Mouse (Mus musculus): ENCODE measurements around the gene Miga2. TPM values are rescaled to one million over a fixed set of nuclear protein-coding genes. Genes with fewer than 3 reads are reported as not detected.
"Not testable (repeated sequence)": the region's sequence is repeated elsewhere in the genome, so short reads cannot be mapped to it uniquely, and the experiment has no call there.

Gene Miga2
- polyA plus RNA-seq, 1 experiment from 2014 or later: 22.4 TPM

DNA sequence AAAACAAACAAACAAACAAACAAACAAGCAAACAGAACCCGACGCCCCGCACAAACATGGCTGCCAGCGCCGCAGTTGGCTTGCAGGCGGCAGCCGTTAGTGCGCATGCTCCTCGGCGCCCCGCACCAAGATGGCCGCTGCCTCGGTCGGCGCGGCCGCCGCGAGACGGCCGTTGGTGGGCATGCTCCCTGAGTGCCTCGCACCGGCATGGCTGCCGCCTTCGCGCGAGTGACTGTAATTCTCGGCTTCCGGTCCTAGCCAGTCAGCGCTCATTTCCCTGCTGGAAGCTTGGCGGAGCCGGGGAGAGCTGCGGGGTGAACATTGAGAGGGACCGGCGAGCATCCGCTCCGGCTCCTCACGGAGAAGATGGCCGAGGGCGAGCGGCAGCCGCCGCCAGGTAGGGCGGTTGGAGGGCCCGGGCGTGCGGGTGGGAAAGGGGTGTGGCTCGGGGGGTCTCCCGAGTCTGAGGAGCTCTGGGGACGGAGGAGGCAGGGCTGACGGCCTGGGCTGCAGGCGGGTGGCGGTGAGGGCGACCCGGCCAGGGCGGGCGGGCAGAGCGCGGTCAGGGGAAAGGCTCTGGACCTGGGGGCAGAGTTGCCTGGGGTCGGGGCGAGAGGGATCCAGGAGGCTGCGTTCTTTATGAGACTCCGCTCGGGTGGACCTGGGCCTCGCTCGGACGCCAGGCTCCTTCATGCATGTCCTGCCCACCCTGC, 52.1 kb downstream of the Miga2 start, which contains the start of gene Ptpa:
Gene Ptpa, plus strand, starts transcription at position 104 of the 713 bp plus-strand sequence.
- Histone ChIP-seq H3K4me3 (peak within 1 kb of the TSS; percentile 83), H3K36me3 (ENCODE audit: poor library complexity, severe bottlenecking) (peaks cover 8% of the 10 kb centered on the region; the same call in 1 of the 2 replicates), H3K27ac (peak within 1 kb of the TSS; percentile 97), H3K9me3 (replicated peaks) (no peaks in the 10 kb centered on the region), H3K9ac (peak within 1 kb of the TSS; percentile 95), H3K4me1 (peaks cover 52% of the 10 kb centered on the region), H3K4me2 (peak within 1 kb of the TSS; percentile 77), H3K27me3 (no peaks in the 10 kb centered on the region)
- under 1% methylated on average over 61 of the region's 67 CpGs for WGBS
- ATAC-seq: peak; percentile 95

DNA sequence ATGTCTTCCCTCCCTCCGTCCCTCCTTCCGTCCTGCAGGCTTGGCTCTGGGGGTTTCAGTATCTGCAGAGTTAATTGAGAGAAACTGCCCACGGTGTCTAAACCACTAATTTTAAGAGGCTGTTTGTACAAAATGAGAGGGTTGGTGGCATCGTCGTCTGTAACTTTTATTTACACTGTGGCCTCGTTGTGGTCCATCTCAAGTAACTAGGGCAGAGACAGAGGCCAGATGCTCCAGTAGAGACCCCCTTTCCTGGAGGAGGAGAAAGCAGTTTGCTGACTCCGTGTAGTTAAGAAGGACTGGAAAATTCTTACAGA, 52.6 kb downstream of the Miga2 start:
- Histone ChIP-seq H3K36me3 (ENCODE audit: poor library complexity, severe bottlenecking) (peaks cover 7% of the 10 kb centered on the region; the same call in 1 of the 2 replicates), H3K4me3 (peak overlapping the region; percentile 83), H3K27ac (peak overlapping the region; percentile 97), H3K9me3 (replicated peaks) (no peaks in the 10 kb centered on the region), H3K9ac (peak overlapping the region; percentile 95), H3K4me1 (peaks cover 52% of the 10 kb centered on the region), H3K27me3 (no peaks in the 10 kb centered on the region), H3K4me2 (peak overlapping the region; percentile 77)
- under 1% methylated on average over 7 of the region's 7 CpGs for WGBS
- ATAC-seq: no peak

DNA sequence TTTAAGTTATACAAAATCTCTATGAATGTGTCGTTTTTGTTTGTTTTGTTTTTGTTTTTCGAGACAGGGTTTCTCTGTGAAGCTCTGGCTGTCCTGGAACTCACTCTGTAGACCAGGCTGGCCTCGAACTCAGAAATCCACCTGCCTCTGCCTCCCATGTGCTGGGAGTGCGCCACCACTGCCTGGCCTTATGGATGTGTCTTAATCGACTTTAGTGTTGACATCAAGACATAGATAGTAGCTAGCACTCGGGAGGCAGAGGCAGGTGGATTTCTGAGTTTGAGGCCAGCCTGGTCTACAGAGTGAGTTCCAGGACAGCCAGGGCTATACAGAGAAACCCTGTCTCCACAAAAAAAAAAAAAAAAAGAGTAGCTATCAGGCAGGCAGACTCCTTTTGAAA, 53.1 kb downstream of the Miga2 start:
- H3K27ac ChIP-seq; H3K9me3 ChIP-seq (replicated peaks); ATAC-seq; H3K27me3 ChIP-seq; H3K36me3 ChIP-seq (ENCODE audit: poor library complexity, severe bottlenecking): not testable (repeated sequence)
- peak overlapping the region; percentile 83 for H3K4me3 ChIP-seq
- 84% methylated on average over 6 of the region's 6 CpGs for whole genome bisulfite sequencing
- peak overlapping the region; percentile 95; the same call in 1 of the 2 replicates for H3K9ac ChIP-seq
- H3K4me2 ChIP-seq: peak overlapping the region; percentile 77
- H3K4me1 ChIP-seq: peaks cover 52% of the 10 kb centered on the region

DNA sequence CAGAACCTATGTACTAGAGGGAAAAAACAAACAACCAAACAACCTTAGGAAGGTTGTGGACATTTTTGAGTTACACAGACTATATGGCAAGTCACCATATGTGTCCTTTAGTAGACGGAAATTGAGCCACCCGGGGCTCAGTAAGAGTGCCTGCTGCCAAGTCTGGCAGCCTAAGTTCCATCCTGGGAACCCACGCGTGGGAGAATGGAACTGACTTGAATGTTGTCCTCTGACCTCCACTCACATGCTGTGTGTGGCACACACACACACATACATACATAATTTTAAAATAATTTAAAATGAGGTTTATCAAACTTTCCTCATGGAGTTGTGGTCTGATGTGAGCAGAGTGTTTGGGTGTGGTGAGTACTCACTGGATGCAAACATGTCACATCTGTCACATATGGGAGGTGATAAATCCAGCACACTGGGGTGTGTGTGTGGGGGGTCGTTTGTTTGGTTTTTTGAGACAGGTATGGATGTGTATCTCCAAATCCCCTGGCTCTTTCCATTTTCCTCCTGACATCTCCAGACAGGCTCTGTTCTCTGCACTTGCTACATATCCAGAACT, 53.6 kb downstream of the Miga2 start:
- ATAC-seq: no peak
- H3K4me2 ChIP-seq: peak overlapping the region; percentile 77

DNA sequence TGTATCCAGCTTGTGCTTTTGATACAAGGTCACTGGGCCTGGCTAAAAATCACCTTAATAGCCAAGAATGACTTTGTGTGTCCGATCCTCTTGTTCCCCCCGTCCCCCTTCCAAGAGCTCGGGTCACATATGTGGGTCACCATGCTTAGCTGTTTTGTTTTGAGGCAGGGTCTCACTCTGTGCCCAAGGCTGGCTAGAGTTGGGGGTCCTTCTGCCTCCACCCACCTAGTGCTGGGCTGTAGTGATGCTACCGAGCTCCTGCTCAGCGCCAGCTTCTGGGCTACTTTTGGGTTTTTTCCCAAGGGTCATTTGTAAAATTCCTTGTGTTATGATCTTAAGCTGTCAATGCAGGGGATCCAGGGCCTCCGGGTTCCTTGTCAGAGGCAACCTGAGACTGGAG, 54.2 kb downstream of the Miga2 start:
- Histone ChIP-seq H3K9me3 (replicated peaks) (no peaks in the 10 kb centered on the region), H3K27me3 (no peaks in the 10 kb centered on the region), H3K4me3 (no peak overlapping the region), H3K27ac (no peak overlapping the region), H3K36me3 (ENCODE audit: poor library complexity, severe bottlenecking) (peaks cover 6% of the 10 kb centered on the region; the same call in 1 of the 2 replicates), H3K4me1 (peaks cover 48% of the 10 kb centered on the region), H3K4me2 (peak overlapping the region; percentile 22; the same call in 1 of the 2 replicates), H3K9ac (peak overlapping the region; percentile 51)
- 77% methylated on average over 6 of the region's 6 CpGs for WGBS
- ATAC-seq: no peak

More for the DNA sequence above, 53.6 kb downstream of the Miga2 start:
- Histone ChIP-seq H3K9ac (peak overlapping the region; percentile 51; the same call in 1 of the 2 replicates), H3K9me3 (replicated peaks) (no peaks in the 10 kb centered on the region), H3K27me3 (no peaks in the 10 kb centered on the region), H3K4me1 (peaks cover 51% of the 10 kb centered on the region), H3K4me3 (no peak overlapping the region), H3K27ac (no peak overlapping the region), H3K36me3 (ENCODE audit: poor library complexity, severe bottlenecking) (peaks cover 6% of the 10 kb centered on the region; the same call in 1 of the 2 replicates)
- WGBS: 77% methylated on average over 5 of the region's 5 CpGs

DNA sequence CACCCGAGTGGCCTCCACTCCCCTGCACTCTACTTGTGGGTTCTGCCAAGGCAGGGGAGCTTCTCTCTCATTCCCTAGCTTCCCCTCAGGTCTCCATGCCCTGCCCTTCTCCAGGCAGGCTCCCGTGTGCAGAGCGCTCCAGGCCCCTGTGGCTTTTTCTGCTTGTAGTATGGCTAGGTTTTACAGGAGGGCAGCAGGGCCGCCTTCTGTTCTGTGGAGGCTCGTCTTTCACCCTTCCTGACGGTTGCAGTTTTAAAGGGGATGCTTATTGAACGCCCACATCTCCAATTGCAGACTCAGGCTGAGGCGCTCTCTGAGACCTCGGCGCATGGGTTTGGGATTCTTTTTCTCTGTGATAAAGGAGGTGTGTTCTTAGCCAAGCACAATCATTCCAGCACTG, 55.1 kb downstream of the Miga2 start:
- peak overlapping the region; percentile 22 for H3K4me2 ChIP-seq
- no peak for ATAC-seq
- peaks cover 6% of the 10 kb centered on the region; the same call in 1 of the 2 replicates for H3K36me3 ChIP-seq (ENCODE audit: poor library complexity, severe bottlenecking)
- H3K27ac ChIP-seq: no peak overlapping the region; the same call in 1 of the 2 replicates
- no peak overlapping the region for H3K4me3 ChIP-seq
- 30% methylated on average over 10 of the region's 10 CpGs for WGBS
- peak overlapping the region; percentile 51 for H3K9ac ChIP-seq
- no peaks in the 10 kb centered on the region for H3K9me3 ChIP-seq (replicated peaks)
- H3K4me1 ChIP-seq: peaks cover 42% of the 10 kb centered on the region
- no peaks in the 10 kb centered on the region for H3K27me3 ChIP-seq

DNA sequence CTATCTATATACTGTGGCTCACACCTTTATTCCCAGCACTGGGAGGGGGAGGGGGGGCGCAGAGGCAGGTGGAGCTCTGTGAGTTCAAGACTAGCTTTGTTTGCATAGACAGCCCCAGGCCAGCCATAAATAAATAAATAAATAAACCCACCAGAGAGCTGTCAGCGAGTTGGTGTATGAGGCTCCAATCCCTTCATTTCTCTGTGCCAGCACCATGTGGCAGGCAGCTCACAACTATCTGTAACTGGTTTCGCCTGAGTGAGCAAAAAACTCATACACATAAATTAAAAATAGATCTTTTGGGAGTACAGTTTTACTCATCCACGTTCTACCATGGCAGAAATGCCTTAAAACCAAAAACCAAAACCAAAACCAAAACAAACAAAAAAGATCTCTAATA, 57.4 kb downstream of the Miga2 start:
- H3K27ac ChIP-seq: no peak overlapping the region
- peaks cover 30% of the 10 kb centered on the region for H3K4me1 ChIP-seq
- 89% methylated on average over 4 of the region's 4 CpGs for WGBS
- H3K4me3 ChIP-seq: no peak overlapping the region
- no peaks in the 10 kb centered on the region for H3K27me3 ChIP-seq
- H3K4me2 ChIP-seq: no peak overlapping the region
- no peak for ATAC-seq
- H3K36me3 ChIP-seq (ENCODE audit: poor library complexity, severe bottlenecking): peaks cover 8% of the 10 kb centered on the region
- no peaks in the 10 kb centered on the region for H3K9me3 ChIP-seq (replicated peaks)
- H3K9ac ChIP-seq: no peak overlapping the region

DNA sequence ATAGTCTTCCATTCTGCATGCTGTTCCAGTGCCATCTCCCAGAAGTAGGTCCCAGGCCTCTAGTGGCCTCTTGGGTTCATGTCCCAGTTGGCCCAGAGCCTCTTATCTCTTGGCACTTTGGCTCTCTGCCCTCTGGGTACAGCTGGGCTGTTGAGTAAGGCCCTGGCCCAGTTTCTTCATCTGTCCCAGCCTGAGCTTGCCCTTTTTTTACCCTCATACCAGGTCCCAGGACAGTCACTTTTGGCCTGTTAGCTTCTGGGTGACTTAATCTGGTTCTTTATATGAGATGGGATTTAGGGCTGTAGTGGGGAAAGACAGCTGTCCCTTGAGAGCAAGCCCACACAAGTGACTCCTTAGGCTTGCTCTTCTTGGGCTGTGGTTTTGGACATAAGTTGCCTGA, 65.1 kb downstream of the Miga2 start:
- ATAC-seq: no peak
- Histone ChIP-seq H3K27me3 (no peaks in the 10 kb centered on the region), H3K36me3 (ENCODE audit: poor library complexity, severe bottlenecking) (peaks cover 79% of the 10 kb centered on the region), H3K27ac (no peak overlapping the region), H3K4me3 (no peak overlapping the region), H3K9ac (no peak overlapping the region), H3K4me1 (no peaks in the 10 kb centered on the region), H3K4me2 (no peak overlapping the region), H3K9me3 (replicated peaks) (no peaks in the 10 kb centered on the region)

Small RNA genes within 50 kb of the gene (microRNA-seq; reads per million reads assigned to microRNA genes)
- not detected for gene Gm47292

Other genes starting within 250 kb of the Miga2 start
- gene Zer1, start 239.6 kb upstream of the Miga2 start, polyA plus RNA-seq (2015; fragmentation: Nextera tagmentation; extraction: Ambion mirVana): 10.5 and 10.9 TPM in 2 replicates
- gene Tbc1d13, start 230.5 kb upstream of the Miga2 start, polyA plus RNA-seq (2015; fragmentation: Nextera tagmentation; extraction: Ambion mirVana): 12.3 and 14.1 TPM in 2 replicates
- gene Endog, start 192.7 kb upstream of the Miga2 start, polyA plus RNA-seq (2015; fragmentation: Nextera tagmentation; extraction: Ambion mirVana): 9.5 and 10.4 TPM in 2 replicates
- 62.1 and 71.1 TPM in 2 replicates for gene Spout1, start 185.8 kb upstream of the Miga2 start, polyA plus RNA-seq (2015; fragmentation: Nextera tagmentation; extraction: Ambion mirVana)
- 11.6 and 12.4 TPM in 2 replicates for gene Kyat1, start 158.4 kb upstream of the Miga2 start, polyA plus RNA-seq (2015; fragmentation: Nextera tagmentation; extraction: Ambion mirVana)
- gene Lrrc8a, start 126.5 kb upstream of the Miga2 start, polyA plus RNA-seq (2015; fragmentation: Nextera tagmentation; extraction: Ambion mirVana): 57.9 and 58.3 TPM in 2 replicates
- 0.21 and 0.36 TPM in 2 replicates for gene Gm28035, start 123.7 kb upstream of the Miga2 start, polyA plus RNA-seq (2015; fragmentation: Nextera tagmentation; extraction: Ambion mirVana)
- gene Phyhd1, start 98.0 kb upstream of the Miga2 start, polyA plus RNA-seq (2015; fragmentation: Nextera tagmentation; extraction: Ambion mirVana): 5.3 and 6.8 TPM in 2 replicates
- not detected in 2 replicates for gene Gm28038, start 83.2 kb upstream of the Miga2 start, polyA plus RNA-seq (2015; fragmentation: Nextera tagmentation; extraction: Ambion mirVana)
- gene Dolk, start 77.9 kb upstream of the Miga2 start, polyA plus RNA-seq (2015; fragmentation: Nextera tagmentation; extraction: Ambion mirVana): 28.0 and 30.6 TPM in 2 replicates
- gene Nup188, start 77.8 kb upstream of the Miga2 start, polyA plus RNA-seq (2015; fragmentation: Nextera tagmentation; extraction: Ambion mirVana): 24.9 and 32.7 TPM in 2 replicates
- gene Sh3glb2, start 4.9 kb upstream of the Miga2 start, polyA plus RNA-seq (2015; fragmentation: Nextera tagmentation; extraction: Ambion mirVana): 100 and 126 TPM in 2 replicates
- 53.0 and 56.7 TPM in 2 replicates for gene Dolpp1, start 28.0 kb downstream of the Miga2 start, polyA plus RNA-seq (2015; fragmentation: Nextera tagmentation; extraction: Ambion mirVana)
- 16.3 and 21.0 TPM in 2 replicates for gene Crat, start 51.6 kb downstream of the Miga2 start, polyA plus RNA-seq (2015; fragmentation: Nextera tagmentation; extraction: Ambion mirVana)
- gene Ptpa, start 51.8 kb downstream of the Miga2 start, polyA plus RNA-seq (2015; fragmentation: Nextera tagmentation; extraction: Ambion mirVana): 126 and 141 TPM in 2 replicates
- 1.7 and 2.6 TPM in 2 replicates for gene Ier5l, start 110.0 kb downstream of the Miga2 start, polyA plus RNA-seq (2015; fragmentation: Nextera tagmentation; extraction: Ambion mirVana)
- 0.49 and 1.1 TPM in 2 replicates for gene Cstad, start 230.8 kb downstream of the Miga2 start, polyA plus RNA-seq (2015; fragmentation: Nextera tagmentation; extraction: Ambion mirVana)

Measured in forebrain, embryonic 13.5 days (tissue).